Mouse (Mus musculus) bone marrow macrophage, adult 2 months (primary cell): ENCODE results near the gene C1qtnf2. TPM values are rescaled to one million over a fixed set of nuclear protein-coding genes. Genes with fewer than 3 reads are reported as not detected.

Experiments
- H3K27ac ChIP-seq: 2 replicates; pipeline ENCODE4 v1.5.1; 2012; ENCODE audit warnings: low read depth, low read length; ENCODE audit not compliant: insufficient read depth
- H3K4me1 ChIP-seq: 2 replicates; pipeline ENCODE4 v1.6.1; 2012; ENCODE audit warnings: low read length; ENCODE audit not compliant: control insufficient read depth, insufficient read depth
- H3K4me3 ChIP-seq: 2 replicates; pipeline ENCODE4 v1.5.1; 2012; ENCODE audit warnings: mild to moderate bottlenecking, low read length, moderate library complexity; ENCODE audit not compliant: insufficient read depth
- CTCF ChIP-seq: IDR thresholded peaks from 2 replicates; pipeline ENCODE4 v1.5.1; 2012; ENCODE audit warnings: low read depth, mild to moderate bottlenecking, low read length, moderate library complexity
- POLR2A ChIP-seq: IDR thresholded peaks from 2 replicates; pipeline ENCODE4 v1.6.1; 2012; ENCODE audit warnings: mild to moderate bottlenecking, low read depth, low read length, borderline replicate concordance
- polyA plus RNA-seq: library from polyadenylated mRNA; stranded (reverse); fragments of >200 nt; gene quantifications from 2 replicates; pipeline ENCODE4 v1.2.4, GENCODE M21; 2012; ENCODE audit not compliant: missing spikeins, insufficient read depth, insufficient read length

Gene C1qtnf2
- polyA plus RNA-seq, 1 experiment = not detected

- Histone ChIP-seq H3K4me1 (peaks cover 4% of the 10 kb centered on the region; the same call in 1 of the 2 replicates), H3K27ac (no peak overlapping the region), H3K4me3 (no peak overlapping the region)
- TF ChIP-seq CTCF (no peak), POLR2A (no peak)
Measured at GRCm38 (mm10) chr11:43507976-43508375, 33.9 kb downstream of the C1qtnf2 start.

- no peak for TF ChIP-seq CTCF
- TF ChIP-seq POLR2A = no peak
- Histone ChIP-seq H3K4me3 (no peak overlapping the region), H3K27ac (no peak overlapping the region), H3K4me1 (peaks cover 4% of the 10 kb centered on the region; the same call in 1 of the 2 replicates)
Measured at GRCm38 (mm10) chr11:43509878-43510277, 35.8 kb downstream of the C1qtnf2 start.

- H3K4me1 ChIP-seq = peaks cover 4% of the 10 kb centered on the region; the same call in 1 of the 2 replicates
- H3K27ac ChIP-seq = no peak overlapping the region
- TF ChIP-seq POLR2A = no peak
- no peak for TF ChIP-seq CTCF
- no peak overlapping the region for H3K4me3 ChIP-seq
Measured at GRCm38 (mm10) chr11:43512661-43513190, 38.6 kb downstream of the C1qtnf2 start.

- H3K27ac ChIP-seq = no peak overlapping the region
- H3K4me3 ChIP-seq = no peak overlapping the region
- H3K4me1 ChIP-seq = no peaks in the 10 kb centered on the region
- TF ChIP-seq CTCF (peak; percentile 65), POLR2A (no peak)
Measured at GRCm38 (mm10) chr11:43516344-43517021, 42.4 kb downstream of the C1qtnf2 start.

- no peak overlapping the region for H3K4me3 ChIP-seq
- H3K27ac ChIP-seq = no peak overlapping the region
- no peaks in the 10 kb centered on the region for H3K4me1 ChIP-seq
- TF ChIP-seq POLR2A (no peak), CTCF (no peak)
Measured at GRCm38 (mm10) chr11:43517641-43518040, 43.6 kb downstream of the C1qtnf2 start.

GRCm38 (mm10) chr11:43518086-43518485 is 44.0 kb downstream of the C1qtnf2 start:
- H3K4me1 ChIP-seq = no peaks in the 10 kb centered on the region
- no peak overlapping the region for H3K27ac ChIP-seq
- H3K4me3 ChIP-seq = no peak overlapping the region
- TF ChIP-seq POLR2A (no peak), CTCF (no peak)

- TF ChIP-seq CTCF (no peak), POLR2A (no peak)
- H3K4me1 ChIP-seq = no peaks in the 10 kb centered on the region
- H3K27ac ChIP-seq = no peak overlapping the region
- H3K4me3 ChIP-seq = no peak overlapping the region
Measured at GRCm38 (mm10) chr11:43518821-43519220, 44.7 kb downstream of the C1qtnf2 start.

- TF ChIP-seq CTCF (no peak), POLR2A (no peak)
Measured at GRCm38 (mm10) chr11:43520521-43520920, 46.4 kb downstream of the C1qtnf2 start.

GRCm38 (mm10) chr11:43528078-43528682 is 54.1 kb downstream of the C1qtnf2 start:
- H3K4me1 ChIP-seq = no peaks in the 10 kb centered on the region
- no peak overlapping the region for H3K27ac ChIP-seq
- no peak for TF ChIP-seq CTCF
- TF ChIP-seq POLR2A = no peak
- H3K4me3 ChIP-seq = peak overlapping the region; percentile 52

More at GRCm38 (mm10) chr11:43520521-43520920, 46.4 kb downstream of the C1qtnf2 start:
- Histone ChIP-seq H3K4me1 (no peaks in the 10 kb centered on the region), H3K27ac (no peak overlapping the region), H3K4me3 (no peak overlapping the region)

- no peak for TF ChIP-seq POLR2A
- no peak for TF ChIP-seq CTCF
- H3K4me1 ChIP-seq = no peaks in the 10 kb centered on the region
- H3K27ac ChIP-seq = no peak within 1 kb of the TSS
- peak within 1 kb of the TSS; percentile 52 for H3K4me3 ChIP-seq
Measured at GRCm38 (mm10) chr11:43528683-43529499, 54.8 kb downstream of the C1qtnf2 start, which contains the start of gene Ccnjl. Gene Ccnjl, plus strand, starts transcription at chr11:43528784.
